Mouse (Mus musculus) kidney, adult 2 months (tissue): ENCODE results near the gene Gm11639. TPM values are rescaled to one million over a fixed set of nuclear protein-coding genes. Genes with fewer than 3 reads are reported as not detected.

Experiments
- DNase-seq: peaks from one replicate; pipeline ENCODE4 v3.0.0; 2021
- H3K27ac ChIP-seq: fragments of 200-500 bp; 2 replicates; pipeline ENCODE4 v1.5.1; 2012; ENCODE audit warnings: low read depth, low read length, control low read depth, inconsistent platforms; ENCODE audit not compliant: insufficient read depth
- H3K27me3 ChIP-seq: fragments of 200-500 bp; replicated peaks from 2 replicates; pipeline ENCODE4 v1.6.1; 2012; ENCODE audit warnings: mild to moderate bottlenecking, moderate library complexity, low read length, inconsistent platforms; ENCODE audit not compliant: control insufficient read depth, insufficient read depth
- H3K36me3 ChIP-seq: fragments of 200-500 bp; 2 replicates; pipeline ENCODE4 v1.6.1; 2012; ENCODE audit warnings: mild to moderate bottlenecking, moderate library complexity, low read length, inconsistent platforms; ENCODE audit not compliant: control insufficient read depth, insufficient read depth
- H3K4me1 ChIP-seq: fragments of 200-500 bp; 2 replicates; pipeline ENCODE4 v1.6.1; 2011; ENCODE audit warnings: low read length; ENCODE audit not compliant: control insufficient read depth, insufficient read depth
- H3K4me3 ChIP-seq: fragments of 200-500 bp; 2 replicates; pipeline ENCODE4 v1.5.1; 2011; ENCODE audit warnings: mild to moderate bottlenecking, low read depth, low read length, control low read depth; ENCODE audit not compliant: insufficient read depth
- CTCF ChIP-seq: fragments of 200-500 bp; conservative IDR thresholded peaks from 2 replicates; pipeline ENCODE4 v1.5.1; 2011; ENCODE audit warnings: low read depth, mild to moderate bottlenecking, control low read depth, low read length, moderate library complexity, mixed read lengths; ENCODE audit not compliant: insufficient read depth, insufficient read length
- POLR2A ChIP-seq: fragments of 200-500 bp; IDR thresholded peaks from one replicate; pipeline ENCODE4 v1.6.1; 2011; ENCODE audit warnings: low read depth, low read length, control low read depth
- WGBS: fragments of 180-500 bp; shearing (Covaris S2); methylation state at CpG from one replicate; pipeline ENCODE4 v1.1.7; 2018; 5-methylcytosine and 5-hydroxymethylcytosine counted together
- polyA plus RNA-seq: library from polyadenylated mRNA; depleted of rRNA; stranded (reverse); fragments of >200 nt; gene quantifications from 2 replicates; pipeline ENCODE4 v1.2.3, GENCODE M21; 2012

The Gm11639 gene
- polyA plus RNA-seq, 1 experiment = under 0.01 TPM

DNA sequence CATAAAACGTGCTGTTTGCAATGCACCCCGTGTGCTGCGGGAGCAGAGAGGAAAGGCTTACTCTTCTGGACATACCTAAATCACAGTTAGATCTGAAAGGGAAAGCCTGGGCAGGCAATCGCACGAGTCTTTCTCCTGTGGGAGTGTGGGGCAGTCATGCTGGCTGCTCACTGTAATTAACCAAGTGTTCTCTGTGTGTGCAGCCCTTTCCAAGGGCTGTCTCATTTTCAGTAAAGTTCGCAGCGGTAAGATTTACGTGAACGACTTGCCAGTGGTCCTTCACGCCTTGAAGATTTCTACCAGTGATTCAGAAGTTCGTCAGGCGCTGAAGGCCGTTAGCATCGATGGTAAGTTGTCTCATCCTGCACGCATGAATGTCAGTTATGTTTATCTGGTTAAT lies 18.6 kb downstream of the Gm11639 start:
- Histone ChIP-seq H3K4me3 (no peak overlapping the region), H3K27me3 (no peaks in the 10 kb centered on the region), H3K27ac (no peak overlapping the region), H3K36me3 (no peaks in the 10 kb centered on the region), H3K4me1 (no peaks in the 10 kb centered on the region)
- 29% methylated on average over 15 of the region's 15 CpGs for WGBS
- DNase-seq = no peak
- TF ChIP-seq POLR2A = no peak
- TF ChIP-seq CTCF = no peak

GRCm38 (mm10) chr11:104707084-104707483 lies 21.6 kb downstream of the Gm11639 start:
- Histone ChIP-seq H3K27ac (no peak overlapping the region), H3K36me3 (no peaks in the 10 kb centered on the region), H3K4me3 (no peak overlapping the region), H3K4me1 (no peaks in the 10 kb centered on the region), H3K27me3 (no peaks in the 10 kb centered on the region)
- TF ChIP-seq POLR2A (no peak), CTCF (peak; percentile 30; the same call in 1 of the 2 replicates)
- 62% methylated on average over 2 of the region's 2 CpGs for WGBS
- no peak for DNase-seq

GRCm38 (mm10) chr11:104744995-104745568 lies 59.6 kb downstream of the Gm11639 start:
- Histone ChIP-seq H3K4me1 (no peaks in the 10 kb centered on the region), H3K27me3 (0 out of 2 replicates have a peak, but pooled peaks cover 1% of the 10 kb centered on the region), H3K4me3 (no peak overlapping the region), H3K27ac (no peak overlapping the region), H3K36me3 (no peaks in the 10 kb centered on the region)
- DNase-seq = no peak
- WGBS = 58% methylated on average over 9 of the region's 9 CpGs
- no peak for TF ChIP-seq CTCF
- no peak for TF ChIP-seq POLR2A

- Histone ChIP-seq H3K27ac (no peak overlapping the region), H3K36me3 (no peaks in the 10 kb centered on the region), H3K27me3 (no peaks in the 10 kb centered on the region), H3K4me3 (no peak overlapping the region), H3K4me1 (no peaks in the 10 kb centered on the region)
- TF ChIP-seq POLR2A (no peak), CTCF (no peak)
- DNase-seq = no peak
- 37% methylated on average over 6 of the region's 6 CpGs for WGBS
Measured at GRCm38 (mm10) chr11:104765762-104766161, 80.3 kb downstream of the Gm11639 start.

- Histone ChIP-seq H3K27ac (no peak overlapping the region), H3K36me3 (no peaks in the 10 kb centered on the region), H3K4me1 (no peaks in the 10 kb centered on the region), H3K27me3 (no peaks in the 10 kb centered on the region), H3K4me3 (no peak overlapping the region)
- 46% methylated on average over 1 of the region's 1 CpGs for WGBS
- TF ChIP-seq POLR2A = no peak
- no peak for TF ChIP-seq CTCF
- no peak for DNase-seq
Measured at GRCm38 (mm10) chr11:104767068-104767467, 81.6 kb downstream of the Gm11639 start.

DNA sequence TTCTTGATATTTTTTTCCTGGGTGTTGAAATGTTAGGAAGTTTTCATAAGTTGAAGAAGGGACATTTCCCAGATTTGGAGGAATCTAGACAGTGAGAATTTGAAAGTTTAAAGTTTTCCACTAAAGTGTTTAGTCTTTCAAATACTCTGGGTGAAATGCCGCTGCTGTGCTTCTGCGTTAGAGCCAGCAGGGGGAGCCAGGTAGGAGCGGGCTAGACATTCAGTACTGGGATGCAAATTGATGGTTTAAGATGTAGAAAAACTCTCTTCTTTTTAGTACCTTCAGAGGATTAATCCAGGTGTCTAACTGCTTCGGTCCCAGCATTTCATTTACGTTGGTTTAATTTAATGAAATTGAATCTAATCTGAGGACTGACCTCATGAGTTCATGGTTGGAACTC lies 82.6 kb downstream of the Gm11639 start:
- no peak overlapping the region for H3K4me3 ChIP-seq
- no peak overlapping the region for H3K27ac ChIP-seq
- H3K4me1 ChIP-seq = no peaks in the 10 kb centered on the region
- peak; percentile 30 for DNase-seq
- H3K27me3 ChIP-seq = no peaks in the 10 kb centered on the region
- no peaks in the 10 kb centered on the region for H3K36me3 ChIP-seq
- WGBS = 9% methylated on average over 5 of the region's 5 CpGs
- TF ChIP-seq POLR2A (no peak), CTCF (peak; percentile 73)

DNA sequence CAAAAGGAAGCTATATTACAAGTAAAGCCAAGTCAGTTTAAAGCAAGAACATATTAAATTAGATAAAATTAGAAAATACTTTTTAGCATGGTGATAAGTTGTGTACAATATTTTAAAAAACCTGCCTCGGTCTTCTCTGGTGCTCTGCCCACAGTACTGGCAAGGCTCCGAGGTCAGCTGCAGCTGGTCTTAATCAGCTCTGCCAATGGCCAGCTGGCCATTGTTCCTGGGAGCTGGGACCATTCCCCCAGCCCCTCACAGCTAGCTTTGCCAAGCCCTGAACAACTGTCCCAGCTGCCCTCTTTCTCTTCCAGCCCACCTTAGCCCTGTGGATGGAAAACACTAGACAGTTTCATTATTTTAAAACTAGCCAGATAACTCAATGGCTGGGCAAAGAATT lies 93.3 kb downstream of the Gm11639 start:
- no peak overlapping the region for H3K4me3 ChIP-seq
- no peaks in the 10 kb centered on the region for H3K36me3 ChIP-seq
- H3K4me1 ChIP-seq = no peaks in the 10 kb centered on the region
- no peak for DNase-seq
- no peak overlapping the region for H3K27ac ChIP-seq
- TF ChIP-seq POLR2A (no peak), CTCF (no peak)
- WGBS = 87% methylated on average over 2 of the region's 2 CpGs
- H3K27me3 ChIP-seq = no peaks in the 10 kb centered on the region

- H3K36me3 ChIP-seq = no peaks in the 10 kb centered on the region
- 55% methylated on average over 2 of the region's 2 CpGs for WGBS
- TF ChIP-seq CTCF (no peak), POLR2A (no peak)
- no peaks in the 10 kb centered on the region for H3K4me1 ChIP-seq
- H3K27me3 ChIP-seq = no peaks in the 10 kb centered on the region
- DNase-seq = no peak
- no peak overlapping the region for H3K4me3 ChIP-seq
- H3K27ac ChIP-seq = no peak overlapping the region
Measured at GRCm38 (mm10) chr11:104944723-104945122, 259.2 kb downstream of the Gm11639 start.
